Mouse (Mus musculus) C2C12 (cell line): Measurements from ENCODE around the gene Ece1. TPM values are rescaled to one million over a fixed set of nuclear protein-coding genes. Genes with fewer than 3 reads are reported as not detected.

Source experiments
- H3K27me3 ChIP-seq: one replicate; pipeline ENCODE4 v1.6.1; 2011; ENCODE audit not compliant: control insufficient read depth, insufficient read depth, insufficient read length
- H3K36me3 ChIP-seq: one replicate; pipeline ENCODE4 v1.6.1; 2011; ENCODE audit not compliant: control insufficient read depth, insufficient read depth
- H3K4me3 ChIP-seq: one replicate; pipeline ENCODE4 v1.5.1; 2011; ENCODE audit warnings: mild to moderate bottlenecking, control low read depth; ENCODE audit not compliant: poor library complexity, insufficient read depth, severe bottlenecking
- H3K79me2 ChIP-seq: one replicate; pipeline ENCODE4 v1.6.1; 2011; ENCODE audit not compliant: control insufficient read depth, insufficient read depth
- H3K79me3 ChIP-seq: one replicate; pipeline ENCODE4 v1.6.1; 2011; ENCODE audit warnings: low read depth, control low read depth
- H3ac ChIP-seq: one replicate; pipeline ENCODE3; 2011; ENCODE audit warnings: low read depth; ENCODE audit not compliant: control insufficient read depth, insufficient read length
- CEBPB ChIP-seq: IDR thresholded peaks from one replicate; pipeline ENCODE4 v1.6.1; 2011; ENCODE audit warnings: low read depth, mild to moderate bottlenecking, control low read depth, moderate library complexity
- CTCF ChIP-seq: IDR thresholded peaks from one replicate; pipeline ENCODE4 v1.5.1; 2011; ENCODE audit not compliant: control insufficient read depth, insufficient read depth, insufficient read length
- FOSL1 ChIP-seq: IDR thresholded peaks from one replicate; pipeline ENCODE4 v1.8.0; 2011; ENCODE audit warnings: mild to moderate bottlenecking, low read length; ENCODE audit not compliant: poor library complexity, insufficient read depth, severe bottlenecking
- MAX ChIP-seq: IDR thresholded peaks from one replicate; pipeline ENCODE4 v1.6.1; 2011; ENCODE audit warnings: mild to moderate bottlenecking, control low read depth
- MYOD1 ChIP-seq: IDR thresholded peaks from one replicate; pipeline ENCODE4 v1.6.1; 2011; ENCODE audit warnings: low read depth; ENCODE audit not compliant: control insufficient read depth, insufficient read length
- MYOG ChIP-seq: IDR thresholded peaks from one replicate; pipeline ENCODE4 v1.6.1; 2011; ENCODE audit not compliant: control insufficient read depth, insufficient read length; ENCODE audit errors: extremely low read depth
- USF1 ChIP-seq: IDR thresholded peaks from one replicate; pipeline ENCODE4 v1.6.1; 2011; ENCODE audit warnings: low read depth, mild to moderate bottlenecking, control low read depth, moderate library complexity
- polyA plus RNA-seq: library from polyadenylated mRNA; unstranded; fragments of >200 nt; fragmentation: generic; extraction: Trizol; gene quantifications from one replicate; pipeline ENCODE4 v1.2.1, GENCODE M21; 2012; ENCODE audit warnings: missing spikeins

Ece1 gene
- polyA plus RNA-seq, 1 experiment: 198 TPM

DNA sequence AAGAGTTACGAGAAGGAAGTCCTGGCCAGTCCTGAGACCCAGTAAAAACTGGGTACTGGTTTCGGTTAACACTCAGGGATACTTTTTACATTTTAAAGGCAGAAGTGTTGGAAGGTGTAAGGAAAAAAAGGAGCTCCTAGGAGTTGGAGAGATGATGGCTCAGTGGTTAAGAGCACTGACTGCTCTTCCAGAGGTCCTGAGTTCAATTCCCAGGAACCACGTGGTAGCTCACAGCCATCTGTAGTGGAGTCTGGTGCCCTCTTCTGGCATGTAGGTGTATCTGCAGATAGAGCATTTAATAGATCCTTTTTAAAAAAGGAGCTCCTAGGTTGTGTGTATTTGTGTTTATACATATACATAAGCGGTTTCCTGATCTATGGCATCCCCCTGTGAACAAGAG, 83.3 kb downstream of the Ece1 start:
- no peaks in the 10 kb centered on the region for H3K79me3 ChIP-seq
- no peak overlapping the region for H3ac ChIP-seq
- no peak overlapping the region for H3K4me3 ChIP-seq
- no peaks in the 10 kb centered on the region for H3K27me3 ChIP-seq
- H3K79me2 ChIP-seq: no peaks in the 10 kb centered on the region
- peaks cover 9% of the 10 kb centered on the region for H3K36me3 ChIP-seq
- peak; percentile 50 for TF ChIP-seq USF1
- TF ChIP-seq FOSL1: no peak

DNA sequence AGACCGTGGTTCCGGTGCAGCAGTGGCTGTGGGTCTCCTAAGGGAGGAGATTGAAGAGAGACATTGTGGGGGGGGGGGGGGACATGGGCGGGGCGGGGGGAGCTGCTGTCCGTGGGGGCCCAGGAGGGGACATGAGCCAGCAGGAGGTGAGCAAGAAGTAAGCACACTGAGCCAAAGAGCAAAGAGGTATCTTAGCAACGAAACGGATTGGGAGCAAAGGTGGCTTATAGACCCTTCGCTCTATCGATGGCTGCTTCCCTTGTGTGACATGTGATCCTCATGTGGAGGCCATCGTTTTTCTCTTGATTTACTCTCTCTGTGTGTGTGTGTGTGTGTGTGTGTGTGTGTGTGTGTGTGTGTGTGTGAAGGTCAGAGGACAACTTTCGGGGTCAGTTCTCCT, 84.4 kb downstream of the Ece1 start:
- H3K79me2 ChIP-seq: no peaks in the 10 kb centered on the region
- H3ac ChIP-seq: no peak overlapping the region
- no peaks in the 10 kb centered on the region for H3K27me3 ChIP-seq
- H3K4me3 ChIP-seq: no peak overlapping the region
- TF ChIP-seq CEBPB (no peak), MYOG (no peak), MAX (no peak), CTCF (no peak), FOSL1 (no peak), USF1 (no peak), MYOD1 (no peak)
- peaks cover 8% of the 10 kb centered on the region for H3K36me3 ChIP-seq
- no peaks in the 10 kb centered on the region for H3K79me3 ChIP-seq

DNA sequence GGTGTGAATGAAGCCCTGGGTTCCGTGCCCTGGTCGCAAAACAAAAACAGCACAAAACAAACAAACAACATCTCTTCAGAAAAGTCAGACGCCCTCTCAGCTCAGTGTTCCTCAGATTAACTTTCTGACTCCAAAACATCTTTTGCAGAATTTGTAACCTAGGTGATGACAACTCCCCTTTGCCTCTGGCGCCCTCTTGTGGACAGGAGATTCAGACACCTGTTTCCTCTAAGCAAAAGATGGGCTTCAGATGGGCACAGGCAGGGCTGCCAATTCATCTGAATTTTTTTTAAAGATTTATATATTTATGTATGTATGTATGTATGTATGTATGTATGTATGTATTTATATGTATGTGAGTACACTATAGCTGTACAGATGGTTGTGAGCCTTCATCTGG, 90.8 kb downstream of the Ece1 start:
- no peak overlapping the region for H3ac ChIP-seq
- TF ChIP-seq MAX (no peak), MYOG (no peak), CEBPB (no peak), FOSL1 (no peak), CTCF (peak; percentile 17), MYOD1 (no peak)
- no peaks in the 10 kb centered on the region for H3K79me3 ChIP-seq
- no peak overlapping the region for H3K4me3 ChIP-seq
- H3K27me3 ChIP-seq: no peaks in the 10 kb centered on the region
- H3K79me2 ChIP-seq: no peaks in the 10 kb centered on the region
- peaks cover 14% of the 10 kb centered on the region for H3K36me3 ChIP-seq

- TF ChIP-seq MAX (no peak), MYOD1 (no peak), MYOG (no peak), USF1 (no peak), CTCF (no peak), CEBPB (no peak), FOSL1 (no peak)
- Histone ChIP-seq H3K36me3 (peaks cover 21% of the 10 kb centered on the region), H3ac (no peak overlapping the region)
These were observed 92.1 kb downstream of the Ece1 start for GRCm38 (mm10) chr4:137954184-137954583.

DNA sequence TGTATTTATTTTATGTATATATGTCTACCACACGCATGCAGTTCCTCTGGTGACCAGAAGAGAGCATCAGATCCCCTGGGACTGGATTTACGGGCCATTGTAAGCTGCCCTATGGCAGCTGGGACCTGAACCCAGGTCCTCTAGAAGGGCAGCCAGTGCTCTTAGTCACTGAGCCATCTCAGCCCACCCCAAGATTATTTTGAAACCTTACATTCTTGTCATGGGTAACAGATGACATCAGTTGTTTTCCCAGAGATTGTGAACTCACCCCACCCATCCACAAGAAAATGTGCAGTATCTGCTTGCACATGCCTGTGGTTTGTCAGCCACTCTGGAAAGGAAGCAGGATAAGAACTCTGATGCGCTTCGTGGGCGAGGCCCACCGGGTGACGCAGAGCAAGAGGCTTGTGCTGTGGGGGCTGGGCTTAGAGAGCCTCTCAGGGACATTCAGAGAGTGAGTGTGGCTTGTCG, 92.9 kb downstream of the Ece1 start:
- TF ChIP-seq CEBPB: peak; percentile 63
- TF ChIP-seq FOSL1: no peak
- TF ChIP-seq MYOG: no peak
- no peak for TF ChIP-seq USF1
- TF ChIP-seq MAX: no peak
- no peak for TF ChIP-seq CTCF
- TF ChIP-seq MYOD1: no peak
- H3K79me3 ChIP-seq: no peaks in the 10 kb centered on the region
- no peak overlapping the region for H3ac ChIP-seq
- no peak overlapping the region for H3K4me3 ChIP-seq
- H3K27me3 ChIP-seq: no peaks in the 10 kb centered on the region
- H3K79me2 ChIP-seq: no peaks in the 10 kb centered on the region
- peaks cover 28% of the 10 kb centered on the region for H3K36me3 ChIP-seq

More at GRCm38 (mm10) chr4:137954184-137954583, 92.1 kb downstream of the Ece1 start:
- no peaks in the 10 kb centered on the region for H3K79me3 ChIP-seq
- no peaks in the 10 kb centered on the region for H3K27me3 ChIP-seq
- no peak overlapping the region for H3K4me3 ChIP-seq
- H3K79me2 ChIP-seq: no peaks in the 10 kb centered on the region

GRCm38 (mm10) chr4:137956260-137956659, 94.2 kb downstream of the Ece1 start:
- H3K27me3 ChIP-seq: no peaks in the 10 kb centered on the region
- no peaks in the 10 kb centered on the region for H3K79me3 ChIP-seq
- H3K79me2 ChIP-seq: no peaks in the 10 kb centered on the region
- TF ChIP-seq USF1: no peak
- peak; percentile 43 for TF ChIP-seq MYOD1
- H3K4me3 ChIP-seq: no peak overlapping the region
- H3ac ChIP-seq: no peak overlapping the region
- H3K36me3 ChIP-seq: peaks cover 28% of the 10 kb centered on the region
